Mouse (Mus musculus): Measurements from ENCODE around the gene Vcam1. TPM values are rescaled to one million over a fixed set of nuclear protein-coding genes. Genes with fewer than 3 reads are reported as not detected.

The Vcam1 gene
- polyA plus RNA-seq (2015; fragmentation: Nextera tagmentation; extraction: Ambion mirVana): 17.0 and 18.9 TPM in 2 replicates

GRCm38 (mm10) chr3:116129259-116129738 is at the start of gene Vcam1:
Gene Vcam1 (minus strand): TSS chr3:116129688.
- Histone ChIP-seq H3K4me1 (replicated peaks) (0 out of 2 replicates have a peak, but pooled peaks cover 4% of the 10 kb centered on the region), H3K36me3 (no peaks in the 10 kb centered on the region), H3K9me3 (no peaks in the 10 kb centered on the region), H3K4me2 (replicated peaks) (peak within 1 kb of the TSS; percentile 44), H3K27ac (no peak within 1 kb of the TSS), H3K27me3 (replicated peaks) (no peaks in the 10 kb centered on the region), H3K4me3 (replicated peaks) (peak within 1 kb of the TSS; percentile 15), H3K9ac (no peak within 1 kb of the TSS)
- WGBS: 5% methylated on average over 9 of the region's 9 CpGs
- peak; percentile 68 for ATAC-seq

GRCm38 (mm10) chr3:116175106-116175505 is 45.6 kb upstream of the Vcam1 start:
- Histone ChIP-seq H3K36me3 (no peaks in the 10 kb centered on the region), H3K27me3 (replicated peaks) (no peaks in the 10 kb centered on the region), H3K27ac (no peak overlapping the region), H3K9ac (no peak overlapping the region), H3K4me1 (replicated peaks) (no peaks in the 10 kb centered on the region), H3K4me2 (replicated peaks) (no peak overlapping the region), H3K9me3 (no peaks in the 10 kb centered on the region), H3K4me3 (replicated peaks) (no peak overlapping the region)
- 91% methylated on average over 6 of the region's 6 CpGs for WGBS
- ATAC-seq: no peak

GRCm38 (mm10) chr3:116171461-116171860 is 42.0 kb upstream of the Vcam1 start:
- Histone ChIP-seq H3K9me3 (no peaks in the 10 kb centered on the region), H3K36me3 (no peaks in the 10 kb centered on the region), H3K4me2 (replicated peaks) (no peak overlapping the region), H3K27me3 (replicated peaks) (no peaks in the 10 kb centered on the region), H3K9ac (no peak overlapping the region), H3K4me3 (replicated peaks) (no peak overlapping the region), H3K4me1 (replicated peaks) (no peaks in the 10 kb centered on the region), H3K27ac (no peak overlapping the region)
- ATAC-seq: no peak
- WGBS: 77% methylated on average over 5 of the region's 5 CpGs

GRCm38 (mm10) chr3:116168056-116168455 is 38.6 kb upstream of the Vcam1 start:
- no peak overlapping the region for H3K4me3 ChIP-seq (replicated peaks)
- 88% methylated on average over 2 of the region's 2 CpGs for WGBS
- no peak overlapping the region for H3K27ac ChIP-seq
- no peaks in the 10 kb centered on the region for H3K36me3 ChIP-seq
- ATAC-seq: no peak
- no peaks in the 10 kb centered on the region for H3K27me3 ChIP-seq (replicated peaks)
- H3K4me2 ChIP-seq (replicated peaks): no peak overlapping the region
- H3K4me1 ChIP-seq (replicated peaks): no peaks in the 10 kb centered on the region
- H3K9ac ChIP-seq: no peak overlapping the region
- no peaks in the 10 kb centered on the region for H3K9me3 ChIP-seq

- Histone ChIP-seq H3K27ac (no peak overlapping the region), H3K4me3 (replicated peaks) (no peak overlapping the region)
Measured at GRCm38 (mm10) chr3:116166296-116166695, 36.8 kb upstream of the Vcam1 start.

GRCm38 (mm10) chr3:116165030-116165429 is 35.5 kb upstream of the Vcam1 start:
- 42% methylated on average over 1 of the region's 1 CpGs for WGBS
- Histone ChIP-seq H3K4me3 (replicated peaks) (no peak overlapping the region), H3K4me2 (replicated peaks) (no peak overlapping the region), H3K27ac (no peak overlapping the region), H3K9me3 (no peaks in the 10 kb centered on the region), H3K4me1 (replicated peaks) (no peaks in the 10 kb centered on the region), H3K9ac (no peak overlapping the region), H3K27me3 (replicated peaks) (no peaks in the 10 kb centered on the region), H3K36me3 (no peaks in the 10 kb centered on the region)
- no peak for ATAC-seq

More at GRCm38 (mm10) chr3:116166296-116166695, 36.8 kb upstream of the Vcam1 start:
- Histone ChIP-seq H3K36me3 (no peaks in the 10 kb centered on the region), H3K27me3 (replicated peaks) (no peaks in the 10 kb centered on the region), H3K9ac (no peak overlapping the region), H3K4me1 (replicated peaks) (no peaks in the 10 kb centered on the region), H3K4me2 (replicated peaks) (no peak overlapping the region), H3K9me3 (no peaks in the 10 kb centered on the region)
- ATAC-seq: no peak
- WGBS: 58% methylated on average over 8 of the region's 8 CpGs

- H3K4me3 ChIP-seq (replicated peaks): no peak overlapping the region
- no peak for ATAC-seq
- no peaks in the 10 kb centered on the region for H3K9me3 ChIP-seq
- H3K27me3 ChIP-seq (replicated peaks): no peaks in the 10 kb centered on the region
- 78% methylated on average over 5 of the region's 5 CpGs for WGBS
- H3K4me1 ChIP-seq (replicated peaks): no peaks in the 10 kb centered on the region
- H3K36me3 ChIP-seq: no peaks in the 10 kb centered on the region
- H3K4me2 ChIP-seq (replicated peaks): no peak overlapping the region
- H3K27ac ChIP-seq: no peak overlapping the region
- H3K9ac ChIP-seq: no peak overlapping the region
Measured at GRCm38 (mm10) chr3:116163517-116163916, 34.0 kb upstream of the Vcam1 start.

GRCm38 (mm10) chr3:116162097-116162666 is 32.7 kb upstream of the Vcam1 start:
- no peaks in the 10 kb centered on the region for H3K4me1 ChIP-seq (replicated peaks)
- no peak overlapping the region for H3K4me2 ChIP-seq (replicated peaks)
- no peaks in the 10 kb centered on the region for H3K36me3 ChIP-seq
- H3K9me3 ChIP-seq: no peaks in the 10 kb centered on the region
- H3K27me3 ChIP-seq (replicated peaks): no peaks in the 10 kb centered on the region
- 70% methylated on average over 9 of the region's 9 CpGs for WGBS
- ATAC-seq: no peak
- no peak overlapping the region for H3K4me3 ChIP-seq (replicated peaks)
- no peak overlapping the region for H3K27ac ChIP-seq
- no peak overlapping the region for H3K9ac ChIP-seq

- H3K27ac ChIP-seq: no peak overlapping the region
- WGBS: 95% methylated on average over 5 of the region's 5 CpGs
- no peak overlapping the region for H3K4me3 ChIP-seq (replicated peaks)
- H3K4me1 ChIP-seq (replicated peaks): no peaks in the 10 kb centered on the region
- no peak overlapping the region for H3K9ac ChIP-seq
- no peak for ATAC-seq
- H3K36me3 ChIP-seq: no peaks in the 10 kb centered on the region
- no peak overlapping the region for H3K4me2 ChIP-seq (replicated peaks)
- H3K9me3 ChIP-seq: no peaks in the 10 kb centered on the region
- H3K27me3 ChIP-seq (replicated peaks): no peaks in the 10 kb centered on the region
Measured at GRCm38 (mm10) chr3:116159376-116159775, 29.9 kb upstream of the Vcam1 start.

- Histone ChIP-seq H3K4me2 (replicated peaks) (no peak overlapping the region), H3K9me3 (no peaks in the 10 kb centered on the region), H3K27ac (no peak overlapping the region), H3K9ac (no peak overlapping the region), H3K36me3 (no peaks in the 10 kb centered on the region), H3K27me3 (replicated peaks) (no peaks in the 10 kb centered on the region), H3K4me1 (replicated peaks) (no peaks in the 10 kb centered on the region), H3K4me3 (replicated peaks) (no peak overlapping the region)
- no peak for ATAC-seq
- 61% methylated on average over 13 of the region's 13 CpGs for WGBS
Measured at GRCm38 (mm10) chr3:116157447-116157990, 28.0 kb upstream of the Vcam1 start.

GRCm38 (mm10) chr3:116150056-116150632 is 20.7 kb upstream of the Vcam1 start:
- no peak overlapping the region for H3K4me2 ChIP-seq (replicated peaks)
- peak; percentile 53; the same call in 1 of the 2 replicates for ATAC-seq
- WGBS: 68% methylated on average over 13 of the region's 13 CpGs

GRCm38 (mm10) chr3:116149096-116149495 is 19.6 kb upstream of the Vcam1 start:
- H3K27ac ChIP-seq: no peak overlapping the region
- ATAC-seq: no peak
- no peak overlapping the region for H3K9ac ChIP-seq
- no peaks in the 10 kb centered on the region for H3K36me3 ChIP-seq
- H3K4me1 ChIP-seq (replicated peaks): no peaks in the 10 kb centered on the region
- H3K4me3 ChIP-seq (replicated peaks): no peak overlapping the region
- no peaks in the 10 kb centered on the region for H3K27me3 ChIP-seq (replicated peaks)
- H3K4me2 ChIP-seq (replicated peaks): no peak overlapping the region
- H3K9me3 ChIP-seq: no peaks in the 10 kb centered on the region
- 63% methylated on average over 4 of the region's 4 CpGs for WGBS

More at GRCm38 (mm10) chr3:116150056-116150632, 20.7 kb upstream of the Vcam1 start:
- Histone ChIP-seq H3K4me1 (replicated peaks) (no peaks in the 10 kb centered on the region), H3K36me3 (no peaks in the 10 kb centered on the region), H3K27ac (no peak overlapping the region), H3K4me3 (replicated peaks) (no peak overlapping the region), H3K9ac (no peak overlapping the region), H3K27me3 (replicated peaks) (no peaks in the 10 kb centered on the region), H3K9me3 (no peaks in the 10 kb centered on the region)

- Histone ChIP-seq H3K36me3 (no peaks in the 10 kb centered on the region), H3K9ac (no peak overlapping the region), H3K4me2 (replicated peaks) (no peak overlapping the region), H3K4me1 (replicated peaks) (no peaks in the 10 kb centered on the region), H3K27me3 (replicated peaks) (no peaks in the 10 kb centered on the region), H3K9me3 (no peaks in the 10 kb centered on the region), H3K4me3 (replicated peaks) (no peak overlapping the region), H3K27ac (no peak overlapping the region)
- ATAC-seq: no peak
- 41% methylated on average over 9 of the region's 9 CpGs for WGBS
Measured at GRCm38 (mm10) chr3:116148676-116149075, 19.2 kb upstream of the Vcam1 start.

Data from intestine, embryonic 15.5 days (tissue).